Mouse (Mus musculus): ENCODE measurements at regions not wholly inside any gene's neighbourhood (a gene's known extent, or its start where the extent isn't known, plus 50 kb on each side); places are given as distances from the start of the nearest gene placed in this dataset.

DNA sequence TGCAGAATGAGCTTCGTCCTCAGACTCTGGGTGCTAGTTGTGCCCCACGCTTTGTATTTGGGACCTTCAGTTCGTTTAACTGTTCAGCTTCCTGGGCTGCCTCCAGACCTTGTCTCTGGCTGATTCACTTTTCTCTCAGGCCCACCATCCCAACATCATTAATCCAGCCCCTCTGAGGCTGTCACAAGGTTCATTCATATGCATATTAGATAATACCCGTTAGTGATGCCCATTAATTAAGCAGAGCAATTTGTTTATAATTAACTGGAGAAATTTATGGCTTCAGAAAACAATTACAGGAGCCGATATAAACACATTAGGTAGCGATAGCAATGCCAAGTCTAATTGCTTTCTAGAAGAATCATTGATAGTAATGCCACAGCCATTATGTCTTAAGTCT is 312.3 kb upstream of the Eif4g2 start:
- no peak for TF ChIP-seq CTCF (IDR thresholded peaks at IDR 0.05)
- TF ChIP-seq EP300 (IDR thresholded peaks at IDR 0.05): no peak

Measured in lung, postnatal 0 days (tissue).